Mouse (Mus musculus): ENCODE results near the gene Mpped1. TPM values are rescaled to one million over a fixed set of nuclear protein-coding genes. Genes with fewer than 3 reads are reported as not detected.

Gene Mpped1
- polyA plus RNA-seq (2012; rRNA removed) = 171 and 254 TPM in 2 replicates

GRCm38 (mm10) chr15:83779387-83779786 is at the start of gene Mpped1:
Gene Mpped1, plus strand, starts transcription at chr15:83779467.

Other genes starting within 250 kb of the Mpped1 start
- gene Tspo, start 215.9 kb upstream of the Mpped1 start, polyA plus RNA-seq (2012; rRNA removed) = 7.9 and 10.1 TPM in 2 replicates
- gene Mcat, start 215.7 kb upstream of the Mpped1 start, polyA plus RNA-seq (2012; rRNA removed) = 31.2 and 31.6 TPM in 2 replicates
- gene Ttll12, start 184.3 kb upstream of the Mpped1 start, polyA plus RNA-seq (2012; rRNA removed) = 36.8 and 40.6 TPM in 2 replicates
- 14.6 and 22.6 TPM in 2 replicates for gene Scube1, start 54.4 kb upstream of the Mpped1 start, polyA plus RNA-seq (2012; rRNA removed)